Mouse (Mus musculus) embryonic facial prominence, embryonic 14.5 days (tissue): ENCODE data around the gene Larp1b. TPM values are rescaled to one million over a fixed set of nuclear protein-coding genes. Genes with fewer than 3 reads are reported as not detected.

ENCODE experiments used
- ATAC-seq: fragments of 200-750 bp; cut with Nextera tagmentation; 2 replicates; pipeline ENCODE4 v1.8.0; 2017; ENCODE audit warnings: low read depth, moderate number of reproducible peaks, moderate TSS enrichment
- DNase-seq: peaks from one replicate; pipeline ENCODE4 v3.0.0-alpha.2; 2015; ENCODE audit warnings: low spot score
- H3K27ac ChIP-seq: fragments of 300-500 bp; sonication (generic); replicated peaks from 2 replicates; pipeline ENCODE4 v1.5.1; 2014; ENCODE audit warnings: low read depth, mild to moderate bottlenecking, low read length, moderate library complexity
- H3K27me3 ChIP-seq: fragments of 300-500 bp; sonication (generic); replicated peaks from 2 replicates; pipeline ENCODE4 v1.6.1; 2014; ENCODE audit warnings: low read length; ENCODE audit not compliant: control insufficient read depth, insufficient read depth
- H3K36me3 ChIP-seq: fragments of 300-500 bp; sonication (generic); 2 replicates; pipeline ENCODE4 v1.6.1; 2014; ENCODE audit warnings: low read length, mixed read lengths; ENCODE audit not compliant: control insufficient read depth, insufficient read depth
- H3K4me1 ChIP-seq: fragments of 300-500 bp; sonication (generic); 2 replicates; pipeline ENCODE4 v1.6.1; 2014; ENCODE audit warnings: antibody characterized with exemption, low read length; ENCODE audit not compliant: control insufficient read depth, insufficient read depth
- H3K4me2 ChIP-seq: fragments of 300-500 bp; sonication (generic); 2 replicates; pipeline ENCODE4 v1.6.1; 2014; ENCODE audit warnings: low read depth, mild to moderate bottlenecking, low read length, moderate library complexity, mixed read lengths
- H3K4me3 ChIP-seq: fragments of 300-500 bp; sonication (generic); 2 replicates; pipeline ENCODE4 v1.5.1; 2014; ENCODE audit warnings: low read depth, mild to moderate bottlenecking, low read length
- H3K9ac ChIP-seq: fragments of 300-500 bp; sonication (generic); 2 replicates; pipeline ENCODE4 v1.6.1; 2014; ENCODE audit warnings: low read depth, mild to moderate bottlenecking, low read length, moderate library complexity, mixed read lengths
- H3K9me3 ChIP-seq: fragments of 300-500 bp; sonication (generic); 2 replicates; pipeline ENCODE4 v1.6.1; 2016; ENCODE audit warnings: low read length; ENCODE audit not compliant: control insufficient read depth
- WGBS: fragments of 180-500 bp; shearing (Covaris S2); extraction: QIAGEN DNeasy Blood & Tissue Kit; methylation state at CpG from one replicate; pipeline ENCODE4 v1.1.7; 2014; 5-methylcytosine and 5-hydroxymethylcytosine counted together
- polyA plus RNA-seq: library from polyadenylated mRNA; unstranded; fragments of >200 nt; fragmentation: Nextera tagmentation; extraction: Ambion mirVana; gene quantifications from 2 replicates; pipeline ENCODE4 v1.2.1, GENCODE M21; 2014

Gene Larp1b
- polyA plus RNA-seq, 1 experiment from 2014 or later = 5.9 TPM

DNA sequence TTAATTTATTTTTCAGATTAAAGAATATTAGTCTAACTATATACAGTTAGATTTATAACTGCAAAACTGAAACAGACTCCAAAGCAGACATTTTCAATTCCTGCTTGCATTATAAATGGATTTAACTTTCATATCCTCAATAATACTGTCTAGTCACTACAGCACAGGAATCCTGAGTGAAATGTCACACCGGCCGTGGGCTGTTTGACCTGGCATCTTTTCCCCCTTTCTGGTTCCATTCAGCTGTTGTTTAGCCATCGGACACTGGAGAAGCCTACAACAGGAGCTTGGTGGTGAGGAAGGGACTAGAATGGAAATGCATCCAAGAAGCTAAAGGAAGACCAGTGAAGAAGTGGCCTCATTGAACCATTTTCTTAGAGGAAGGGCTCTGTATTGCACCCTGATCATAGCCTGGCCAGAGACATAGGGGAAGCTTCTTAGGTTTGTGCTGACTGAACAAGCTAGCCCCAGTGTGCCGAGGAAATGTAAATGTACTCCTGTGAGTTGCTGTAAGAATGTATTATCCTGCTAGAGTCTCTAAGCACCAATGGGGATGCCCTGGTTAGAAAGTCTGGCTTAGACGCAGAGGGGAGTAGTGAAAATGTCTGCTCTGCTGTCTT, 88.8 kb downstream of the Larp1b start:
- ATAC-seq = no peak
- Histone ChIP-seq H3K4me3 (no peak overlapping the region), H3K9ac (no peak overlapping the region), H3K27me3 (no peaks in the 10 kb centered on the region), H3K4me2 (no peak overlapping the region), H3K9me3 (no peaks in the 10 kb centered on the region), H3K4me1 (no peaks in the 10 kb centered on the region), H3K36me3 (no peaks in the 10 kb centered on the region), H3K27ac (no peak overlapping the region)
- DNase-seq = no peak
- 59% methylated on average over 5 of the region's 5 CpGs for WGBS

GRCm38 (mm10) chr3:41041241-41041640, 91.6 kb downstream of the Larp1b start:
- Histone ChIP-seq H3K27me3 (no peaks in the 10 kb centered on the region), H3K4me2 (no peak overlapping the region), H3K4me3 (no peak overlapping the region), H3K9ac (no peak overlapping the region), H3K4me1 (no peaks in the 10 kb centered on the region), H3K36me3 (no peaks in the 10 kb centered on the region), H3K27ac (no peak overlapping the region), H3K9me3 (no peaks in the 10 kb centered on the region)
- WGBS = 57% methylated on average over 5 of the region's 5 CpGs
- no peak for DNase-seq
- ATAC-seq = no peak

GRCm38 (mm10) chr3:41042195-41042938, 92.7 kb downstream of the Larp1b start:
- Histone ChIP-seq H3K27ac (no peak overlapping the region), H3K36me3 (no peaks in the 10 kb centered on the region), H3K27me3 (no peaks in the 10 kb centered on the region), H3K4me2 (no peak overlapping the region), H3K4me3 (no peak overlapping the region), H3K9ac (no peak overlapping the region), H3K4me1 (no peaks in the 10 kb centered on the region), H3K9me3 (no peaks in the 10 kb centered on the region)
- ATAC-seq (no peak), DNase-seq (peak; percentile 82)
- WGBS = 75% methylated on average over 4 of the region's 4 CpGs

- Histone ChIP-seq H3K9me3 (no peaks in the 10 kb centered on the region), H3K4me2 (no peak overlapping the region), H3K36me3 (no peaks in the 10 kb centered on the region), H3K4me3 (no peak overlapping the region), H3K27ac (no peak overlapping the region), H3K4me1 (no peaks in the 10 kb centered on the region), H3K27me3 (no peaks in the 10 kb centered on the region), H3K9ac (no peak overlapping the region)
- DNase-seq = no peak
- no peak for ATAC-seq
- WGBS = 68% methylated on average over 11 of the region's 11 CpGs
Observed at GRCm38 (mm10) chr3:41043756-41044354, 94.2 kb downstream of the Larp1b start.

- Histone ChIP-seq H3K27me3 (no peaks in the 10 kb centered on the region), H3K9me3 (no peaks in the 10 kb centered on the region), H3K4me3 (no peak overlapping the region), H3K9ac (no peak overlapping the region), H3K36me3 (no peaks in the 10 kb centered on the region), H3K4me2 (no peak overlapping the region), H3K4me1 (no peaks in the 10 kb centered on the region), H3K27ac (no peak overlapping the region)
- 85% methylated on average over 6 of the region's 6 CpGs for WGBS
- peak; percentile 4 for DNase-seq
- no peak for ATAC-seq
Observed at GRCm38 (mm10) chr3:41047838-41048237, 98.2 kb downstream of the Larp1b start.

GRCm38 (mm10) chr3:41053334-41053733, 103.7 kb downstream of the Larp1b start:
- H3K36me3 ChIP-seq = no peaks in the 10 kb centered on the region
- H3K4me1 ChIP-seq = no peaks in the 10 kb centered on the region
- DNase-seq = no peak
- H3K4me2 ChIP-seq = no peak overlapping the region
- no peak overlapping the region for H3K9ac ChIP-seq
- no peaks in the 10 kb centered on the region for H3K27me3 ChIP-seq
- 87% methylated on average over 3 of the region's 3 CpGs for WGBS
- no peaks in the 10 kb centered on the region for H3K9me3 ChIP-seq
- H3K27ac ChIP-seq = no peak overlapping the region
- no peak overlapping the region for H3K4me3 ChIP-seq
- ATAC-seq = no peak

DNA sequence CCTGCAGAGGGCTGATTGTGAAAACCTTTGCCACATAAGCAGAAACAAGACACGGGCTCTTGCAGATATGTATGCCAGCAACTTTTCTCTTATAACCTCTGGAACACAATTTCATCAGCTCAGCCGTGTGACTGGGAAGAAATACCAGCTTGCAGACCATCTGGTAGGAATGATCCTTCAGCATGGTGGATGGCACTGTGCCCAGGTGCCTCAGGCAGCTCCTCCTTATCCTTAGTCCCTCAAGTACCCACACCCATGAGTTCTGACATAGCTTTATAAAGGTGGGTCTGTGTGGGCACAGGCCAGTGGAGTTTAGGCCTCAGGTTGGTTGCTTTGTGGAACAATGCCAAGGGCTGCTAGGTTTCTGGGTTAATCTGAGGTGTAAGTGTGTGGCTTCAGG, 108.8 kb downstream of the Larp1b start:
- ATAC-seq (no peak), DNase-seq (peak; percentile 25)
- H3K4me3 ChIP-seq = no peak overlapping the region
- no peaks in the 10 kb centered on the region for H3K4me1 ChIP-seq
- peaks cover 5% of the 10 kb centered on the region for H3K36me3 ChIP-seq
- no peak overlapping the region for H3K27ac ChIP-seq
- H3K9ac ChIP-seq = no peak overlapping the region
- H3K4me2 ChIP-seq = no peak overlapping the region
- H3K9me3 ChIP-seq = no peaks in the 10 kb centered on the region
- WGBS = 60% methylated on average over 2 of the region's 2 CpGs
- H3K27me3 ChIP-seq = no peaks in the 10 kb centered on the region

- no peak overlapping the region for H3K27ac ChIP-seq
- H3K4me3 ChIP-seq = no peak overlapping the region
- no peak overlapping the region for H3K4me2 ChIP-seq
- no peak overlapping the region for H3K9ac ChIP-seq
- ATAC-seq = no peak
- no peaks in the 10 kb centered on the region for H3K4me1 ChIP-seq
- H3K9me3 ChIP-seq = no peaks in the 10 kb centered on the region
- no peaks in the 10 kb centered on the region for H3K27me3 ChIP-seq
- peaks cover 9% of the 10 kb centered on the region for H3K36me3 ChIP-seq
- DNase-seq = no peak
- WGBS = 87% methylated on average over 3 of the region's 3 CpGs
Observed at GRCm38 (mm10) chr3:41059249-41059648, 109.6 kb downstream of the Larp1b start.
